Mouse (Mus musculus): ENCODE measurements around the gene Daam2.

DNA sequence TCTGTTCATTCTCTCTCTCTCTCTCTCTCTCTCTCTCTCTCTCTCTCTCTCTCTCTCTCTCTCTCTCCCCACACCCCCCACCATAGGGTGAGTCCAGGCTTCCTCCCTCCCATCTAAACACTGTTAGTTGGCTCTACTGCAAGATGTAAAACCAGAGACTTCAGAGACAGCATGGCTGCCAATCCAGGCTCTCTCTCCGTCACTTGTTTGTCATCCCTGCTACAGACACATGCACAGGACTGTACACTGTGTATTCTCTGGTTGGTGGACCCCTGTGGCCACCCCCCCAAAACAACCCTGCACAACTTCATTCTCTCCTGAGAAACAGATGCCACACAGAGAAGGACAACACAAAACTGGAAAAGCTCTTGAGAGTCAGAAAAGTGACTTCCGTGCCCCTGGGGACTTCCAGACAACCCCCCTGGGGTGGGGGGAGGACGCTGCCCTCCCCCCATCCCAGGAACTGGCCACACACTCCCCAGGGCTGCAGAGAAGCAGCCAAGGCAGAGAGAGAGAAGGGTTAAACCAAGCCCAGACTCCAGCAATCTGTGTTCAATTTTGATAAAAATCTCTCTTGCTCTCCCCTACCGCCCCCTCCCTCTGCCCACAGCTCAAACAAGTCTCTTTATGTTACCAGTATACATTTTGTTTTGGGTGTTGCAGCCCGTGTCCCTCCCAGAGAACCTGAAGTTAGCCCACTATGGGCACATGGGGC is 1.3 kb downstream of the Daam2 start:
- TF ChIP-seq GATA1 (IDR thresholded peaks at IDR 0.05; ENCODE audit: low read length) = no peak
- no peak for TF ChIP-seq TAL1 (IDR thresholded peaks at IDR 0.05; ENCODE audit: low read length)
